Mouse (Mus musculus) ES-E14 (cell line): ENCODE data around the gene Znhit2. TPM values are rescaled to one million over a fixed set of nuclear protein-coding genes. Genes with fewer than 3 reads are reported as not detected.

Source experiments
- DNase-seq: peaks from one replicate; pipeline ENCODE4 v3.0.0-alpha.2; 2013; ENCODE audit warnings: low read depth, low spot score
- H3K27ac ChIP-seq: 2 replicates; pipeline ENCODE4 v1.5.1; 2012; ENCODE audit warnings: low read depth, mild to moderate bottlenecking, low read length, moderate library complexity, mixed read lengths; ENCODE audit not compliant: poor library complexity, insufficient read depth, severe bottlenecking
- H3K36me3 ChIP-seq: 2 replicates; pipeline ENCODE4 v1.6.1; 2012; ENCODE audit warnings: mild to moderate bottlenecking, low read length, moderate library complexity, mixed read lengths; ENCODE audit not compliant: control insufficient read depth, poor library complexity, insufficient read depth, severe bottlenecking
- H3K4me1 ChIP-seq, 2 experiments: fragments of 150-350 bp in 1 of 2; sonication (generic) in 1 of 2; 2 replicates each; pipeline ENCODE4 v1.6.1; 2012; ENCODE audit warnings: low read length in 2 of 2, mild to moderate bottlenecking in 1 of 2, mixed read lengths in 1 of 2; ENCODE audit not compliant: control insufficient read depth in 2 of 2, insufficient read depth in 2 of 2, poor library complexity in 1 of 2
- H3K4me3 ChIP-seq, 2 experiments: fragments of 150-350 bp in 1 of 2; sonication (generic) in 1 of 2; 2 replicates each; pipeline ENCODE4 v1.5.1; 2012; ENCODE audit warnings: low read length in 2 of 2, low read depth in 1 of 2, mild to moderate bottlenecking in 1 of 2, mixed read lengths in 1 of 2; ENCODE audit not compliant: insufficient read depth in 1 of 2, poor library complexity in 1 of 2, severe bottlenecking in 1 of 2
- H3K9ac ChIP-seq: 2 replicates; pipeline ENCODE4 v1.6.1; 2012; ENCODE audit warnings: low read depth, mild to moderate bottlenecking, low read length, mixed read lengths; ENCODE audit not compliant: poor library complexity, insufficient read depth, severe bottlenecking
- H3K9me3 ChIP-seq: fragments of 150-350 bp; sonication (generic); 2 replicates; pipeline ENCODE4 v1.6.1; 2012; ENCODE audit warnings: low read depth, mild to moderate bottlenecking, low read length; ENCODE audit not compliant: control insufficient read depth, insufficient read depth
- CHD2 ChIP-seq: IDR thresholded peaks from 2 replicates; pipeline ENCODE4 v1.6.1; 2014; ENCODE audit warnings: mild to moderate bottlenecking, low read depth, low read length, inconsistent platforms
- HCFC1 ChIP-seq: IDR thresholded peaks from 2 replicates; pipeline ENCODE4 v1.6.1; 2012; ENCODE audit warnings: low read length, inconsistent platforms, borderline replicate concordance; ENCODE audit not compliant: insufficient read depth
- MAFK ChIP-seq: IDR thresholded peaks from 2 replicates; pipeline ENCODE4 v1.6.1; 2014; ENCODE audit warnings: mild to moderate bottlenecking, low read depth, low read length, inconsistent platforms; ENCODE audit not compliant: insufficient read depth
- ZC3H11A ChIP-seq: IDR thresholded peaks from 2 replicates; pipeline ENCODE4 v1.6.1; 2012; ENCODE audit warnings: low read depth, mild to moderate bottlenecking, inconsistent platforms, low read length, borderline replicate concordance
- ZNF384 ChIP-seq: IDR thresholded peaks from 2 replicates; pipeline ENCODE4 v1.6.1; 2012; ENCODE audit warnings: low read depth, low read length, inconsistent platforms
- in situ Hi-C, 2 experiments: fragments of 600-800 bp; cut with MboI; formaldehyde crosslinking; loops; one replicate each; pipeline ENCODE4 v1.15.1; 2025; ENCODE audit warnings: low sequenced_read_pairs in 2 of 2, inconsistent platforms in 1 of 2; ENCODE audit not compliant: unreplicated experiment in 2 of 2
- total RNA-seq: library from RNA; depleted of rRNA; stranded (reverse); fragments of 300-350 nt; gene quantifications from 2 replicates; pipeline ENCODE4 v1.2.3, GENCODE M21; 2012

Gene Znhit2
- total RNA-seq, 1 experiment, result 23.2 TPM

DNA sequence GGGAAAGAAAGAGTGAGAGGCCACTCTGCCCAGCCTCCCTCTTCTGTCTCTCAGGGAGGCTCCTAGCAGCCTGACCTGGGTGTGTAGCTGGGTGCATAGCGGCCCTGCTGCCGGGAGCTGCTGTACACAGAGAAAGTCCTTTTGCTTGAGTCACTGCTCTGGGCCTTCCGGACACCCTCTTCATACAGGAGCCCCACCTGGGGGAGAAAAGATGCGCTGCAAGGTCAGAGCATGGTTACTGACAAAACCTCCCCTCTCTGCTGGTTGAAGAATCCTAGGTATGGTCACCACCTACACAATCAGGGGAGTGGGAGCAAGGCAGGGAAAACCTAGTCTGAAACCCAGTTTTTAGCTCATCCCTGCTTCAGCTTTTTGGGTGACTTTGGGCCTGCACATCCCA is 8.0 kb downstream of the Znhit2 start:
- peaks cover 0 to 11% of the 10 kb centered on the region in 2 experiments; a peak in 1 of 4 replicates for H3K4me1 ChIP-seq
- no peak overlapping the region for H3K27ac ChIP-seq
- H3K9ac ChIP-seq, result no peak overlapping the region
- no peak overlapping the region for H3K4me3 ChIP-seq
- peaks cover 3% of the 10 kb centered on the region; the same call in 1 of the 2 replicates for H3K36me3 ChIP-seq
- TF ChIP-seq ZC3H11A (no peak), HCFC1 (no peak), MAFK (no peak), ZNF384 (no peak), CHD2 (no peak)
- in situ Hi-C loops, result no loop called here
- no peaks in the 10 kb centered on the region for H3K9me3 ChIP-seq
- no peak for DNase-seq

GRCm38 (mm10) chr19:6069851-6070250 is 8.9 kb downstream of the Znhit2 start:
- TF ChIP-seq HCFC1 (no peak), ZC3H11A (no peak), MAFK (no peak), CHD2 (no peak), ZNF384 (no peak)
- no peak for DNase-seq
- in situ Hi-C loops, result no loop called here
- H3K36me3 ChIP-seq, result peaks cover 3% of the 10 kb centered on the region; the same call in 1 of the 2 replicates
- H3K4me1 ChIP-seq, result peaks cover 0 to 11% of the 10 kb centered on the region in 2 experiments; a peak in 1 of 4 replicates
- H3K9me3 ChIP-seq, result no peaks in the 10 kb centered on the region
- H3K27ac ChIP-seq, result no peak overlapping the region
- H3K9ac ChIP-seq, result no peak overlapping the region
- H3K4me3 ChIP-seq, result no peak overlapping the region

GRCm38 (mm10) chr19:6070571-6071250 is 9.7 kb downstream of the Znhit2 start:
- Histone ChIP-seq H3K9me3 (no peaks in the 10 kb centered on the region), H3K4me1 (peaks cover 0 to 11% of the 10 kb centered on the region in 2 experiments; a peak in 1 of 4 replicates), H3K27ac (no peak overlapping the region), H3K9ac (peak overlapping the region; percentile 33), H3K36me3 (peaks cover 3% of the 10 kb centered on the region; the same call in 1 of the 2 replicates), H3K4me3 (peak overlapping the region; percentile 44 to 65)
- DNase-seq, result no peak
- in situ Hi-C loops, result no loop called here
- no peak for TF ChIP-seq HCFC1
- TF ChIP-seq ZNF384, result no peak
- TF ChIP-seq MAFK, result no peak
- TF ChIP-seq ZC3H11A, result no peak

DNA sequence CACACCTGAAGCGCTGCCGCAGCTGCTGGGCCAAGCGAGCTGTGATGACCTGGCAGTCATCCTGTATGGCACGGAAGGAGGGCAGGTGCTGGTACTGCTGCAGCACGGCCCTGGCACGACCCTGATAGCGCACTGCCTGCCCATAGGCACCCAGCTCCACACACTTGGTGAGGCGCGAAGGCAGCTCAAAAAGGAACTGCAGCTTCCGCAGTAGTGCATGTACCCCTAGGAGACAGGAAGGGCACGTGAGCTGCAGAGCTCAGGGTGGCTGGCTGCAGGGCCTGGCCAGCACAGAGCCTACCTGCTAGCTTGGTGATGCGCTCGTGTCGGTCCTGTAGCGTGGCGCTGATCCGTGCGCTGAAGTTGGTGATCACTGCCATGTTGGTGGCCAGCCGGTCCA is 10.3 kb downstream of the Znhit2 start:
- no peaks in the 10 kb centered on the region for H3K9me3 ChIP-seq
- H3K9ac ChIP-seq, result peak overlapping the region; percentile 33
- no peak overlapping the region for H3K27ac ChIP-seq
- no peak for TF ChIP-seq ZC3H11A
- no peak for TF ChIP-seq HCFC1
- no peak for TF ChIP-seq CHD2
- TF ChIP-seq ZNF384, result no peak
- no peak for TF ChIP-seq MAFK
- DNase-seq, result no peak
- H3K36me3 ChIP-seq, result peaks cover 3% of the 10 kb centered on the region; the same call in 1 of the 2 replicates
- in situ Hi-C loops, result no loop called here
- peaks cover 0 to 12% of the 10 kb centered on the region in 2 experiments; a peak in 1 of 4 replicates for H3K4me1 ChIP-seq
- peak overlapping the region; percentile 41 to 65 for H3K4me3 ChIP-seq
